22 mouse cellular contexts compared by ENCODE assay signal in the genomic region with DNA sequence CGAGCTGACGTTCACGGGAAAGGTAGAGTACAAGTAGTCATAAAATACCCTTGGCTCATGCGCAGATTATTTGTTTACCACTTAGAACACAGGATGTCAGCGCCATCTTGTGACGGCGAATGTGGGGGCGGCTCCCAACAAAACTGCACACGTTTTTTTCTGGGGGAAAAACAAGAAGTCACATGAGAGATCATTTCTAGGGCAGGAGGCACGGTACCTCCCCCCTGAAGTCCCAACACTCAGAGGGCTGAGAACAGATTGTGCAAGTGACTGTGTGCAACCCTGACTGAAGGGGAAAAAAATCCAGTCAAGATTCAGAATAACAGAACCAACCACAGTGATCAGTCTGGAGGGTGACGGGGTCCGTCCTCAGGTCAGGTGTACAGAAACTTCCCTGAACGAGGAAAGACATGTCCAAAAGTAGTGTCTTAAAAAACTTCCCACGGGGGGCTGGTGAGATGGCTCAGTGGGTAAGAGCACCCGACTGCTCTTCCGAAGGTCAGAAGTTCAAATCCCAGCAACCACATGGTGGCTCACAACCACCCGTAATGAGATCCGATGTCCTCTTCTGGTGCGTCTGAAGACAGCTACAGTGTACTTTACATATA. TPM values are rescaled to one million over a fixed set of nuclear protein-coding genes. Genes with fewer than 3 reads are reported as not detected.
DNase-seq lines count a peak whose midpoint lies in the region; ATAC-seq and TF ChIP-seq lines count a peak whose summit lies in the region.
"Not testable (repeated sequence)": the region's sequence is repeated elsewhere in the genome, so short reads cannot be mapped to it uniquely, and the experiment has no call there.
"Had no signal": no experiment of that assay in that cellular context is flagged by ENCODE, and none has a peak within 500 bp of the region (broad histone marks: within the 10 kb centered on the region; RNA-seq: fewer than 3 reads in every experiment).

No protein-coding gene starts in this region.

- not testable (repeated sequence) for H3K27me3 ChIP-seq in CH12.LX (replicated peaks)

- DNase-seq in 416B (ENCODE audit: low read depth) (peak; percentile 83), CH12.LX (ENCODE audit: extremely low read depth) (peak; percentile 91), MEL-GATA-1-ER (ENCODE audit: extremely low read depth, low read depth) (peak; percentile 73)
- DNase-seq in lung, postnatal 36 days: peak; percentile 28

- TF ChIP-seq CTCF in CH12.LX (conservative IDR thresholded peaks at IDR 0.05 in 1 of 2, IDR thresholded peaks at IDR 0.05 in 1 of 2; ENCODE audit: low read depth in 2 of 2, low read length in 2 of 2): not testable (repeated sequence)

- not testable (repeated sequence) for H3K36me3 ChIP-seq in CH12.LX (replicated peaks in 1 of 2; ENCODE audit: control insufficient read depth in 1 of 2, insufficient read depth in 1 of 2, low read length in 1 of 2)

- H3K4me3 ChIP-seq in CH12.LX (replicated peaks in 1 of 3; ENCODE audit: low read depth in 2 of 3, low read length in 2 of 3, poor library complexity in 1 of 3): peak overlapping the region; percentile 38 to 46 (median 43)

- in situ Hi-C loops in CH12.LX (cut with MboI; ENCODE audit: low pct_ligation_motif_present, low pct_unique_long_range_greater_than_20kb, low sequenced_read_pairs): not testable (repeated sequence)

- peak overlapping the region; percentile 62 for H3K9ac ChIP-seq in CH12.LX (ENCODE audit: insufficient read depth, low read depth)

- not testable (repeated sequence) for H3K79me2 ChIP-seq in CH12.LX (replicated peaks; ENCODE audit: control insufficient read depth, extremely low read depth, insufficient read depth, poor library complexity, severe bottlenecking)

- peak; percentile 36; the same call in 1 of the 2 replicates for TF ChIP-seq POLR2A in CH12.LX (IDR thresholded peaks at IDR 0.05; ENCODE audit: low read depth, low read length)

- ATAC-seq in granulocyte monocyte progenitor cell, adult 5-6 weeks (replicated peaks; ENCODE audit: poor library complexity, severe bottlenecking): peak; percentile 63

- TF ChIP-seq RAD21 in CH12.LX (IDR thresholded peaks at IDR 0.05; ENCODE audit: low read depth, low read length): not testable (repeated sequence)

- not testable (repeated sequence) for TF ChIP-seq EP300 in CH12.LX (IDR thresholded peaks at IDR 0.05; ENCODE audit: low read length)

- peak overlapping the region; percentile 6; the same call in 1 of the 2 replicates for H3K4me2 ChIP-seq in CH12.LX (ENCODE audit: insufficient read depth, low read depth, poor library complexity, severe bottlenecking)

- dilution Hi-C loops in CH12.LX (cut with MboI; ENCODE audit: extremely low pct_ligation_motif_present, extremely low pct_unique_long_range_greater_than_20kb, low sequenced_read_pairs): not testable (repeated sequence)

- not testable (repeated sequence) for H3K9me3 ChIP-seq in CH12.LX (replicated peaks; ENCODE audit: low read length)

- peaks cover 3 to 25% of the 10 kb centered on the region in 2 experiments; a peak in 2 of 4 replicates for H3K4me1 ChIP-seq in CH12.LX (ENCODE audit: control insufficient read depth in 1 of 2, insufficient read depth in 2 of 2)

- peak overlapping the region; percentile 83 for H3K27ac ChIP-seq in CH12.LX (ENCODE audit: insufficient read depth, low read depth)

TF ChIP-seq in CH12.LX, 34 proteins besides CTCF, POLR2A, EP300 and RAD21:
- TF ChIP-seq TCF12 (IDR thresholded peaks at IDR 0.05; ENCODE audit: low read depth, low read length) (0 out of 2 replicates have a peak, but pooled peaks have one; percentile 21), TBP (conservative IDR thresholded peaks at IDR 0.05; ENCODE audit: low read depth, low read length) (peak; percentile 89), MXI1 (IDR thresholded peaks at IDR 0.05; ENCODE audit: low read depth, low read length) (peak; percentile 87), ETS1 (conservative IDR thresholded peaks at IDR 0.05; ENCODE audit: low read depth, low read length) (peak; percentile 83), BHLHE40 (IDR thresholded peaks at IDR 0.05; ENCODE audit: low read depth, low read length) (peak; percentile 95), NELFE (IDR thresholded peaks at IDR 0.05; ENCODE audit: low read depth, low read length) (peak; percentile 38), MAX (IDR thresholded peaks at IDR 0.05; ENCODE audit: low read length) (peak; percentile 56), NRF1 (IDR thresholded peaks at IDR 0.05; ENCODE audit: low read depth, low read length) (0 out of 2 replicates have a peak, but pooled peaks have one; percentile 31), MEF2A (IDR thresholded peaks at IDR 0.05; ENCODE audit: borderline replicate concordance, low read depth, low read length) (peak; percentile 20; the same call in 1 of the 2 replicates), SIN3A (IDR thresholded peaks at IDR 0.05; ENCODE audit: low read length) (peak; percentile 84), USF1 (IDR thresholded peaks at IDR 0.05; ENCODE audit: low read depth, low read length) (peak; percentile 49), ZNF384 (IDR thresholded peaks at IDR 0.05; ENCODE audit: low read depth, low read length) (peak; percentile 74), ZMIZ1 (IDR thresholded peaks at IDR 0.05; ENCODE audit: low read depth, low read length) (0 out of 2 replicates have a peak, but pooled peaks have one; percentile 28), MAZ (IDR thresholded peaks at IDR 0.05; ENCODE audit: low read depth, low read length) (peak; percentile 52; the same call in 1 of the 2 replicates)

RNA-seq across cellular contexts. Expression of a gene that starts 10.4 kb away (rescaled TPM):
- total RNA-seq in CH12.LX (2012; rRNA removed): 2.4 and 3.2 TPM in 2 replicates
- total RNA-seq in CH12.LX (2014; rRNA removed): 0.96 and 1.7 TPM in 2 replicates
- 1.3 and 1.4 TPM in 2 replicates for polyA plus RNA-seq in CH12.LX (2012; ENCODE audit: insufficient read length, low read depth)
- 2.8 and 7.6 TPM in 2 replicates for total RNA-seq in granulocyte monocyte progenitor cell, adult 5-6 weeks (2014; fragmentation: Nextera tagmentation)
- 0.88 and 2.1 TPM in 2 replicates for total RNA-seq in granulocyte monocyte progenitor cell, adult 5-6 weeks (2017)

RNA-seq across cellular contexts. Expression of a gene that starts 14.8 kb away (rescaled TPM):
- total RNA-seq in CH12.LX (2012; rRNA removed) (24.8 and 66.5 TPM in 2 replicates), CH12.LX (2014; rRNA removed) (17.6 and 19.0 TPM in 2 replicates)
- 23.6 and 25.5 TPM in 2 replicates for polyA plus RNA-seq in CH12.LX (2012; ENCODE audit: insufficient read length, low read depth)
- 2.9 and 18.0 TPM in 2 replicates for total RNA-seq in granulocyte monocyte progenitor cell, adult 5-6 weeks (2014; fragmentation: Nextera tagmentation)
- 15.6 and 17.7 TPM in 2 replicates for total RNA-seq in granulocyte monocyte progenitor cell, adult 5-6 weeks (2017)

RNA-seq across cellular contexts. Expression of a gene that starts 20.8 kb away (rescaled TPM):
- total RNA-seq in CH12.LX (2012; rRNA removed): 169 and 172 TPM in 2 replicates
- total RNA-seq in CH12.LX (2014; rRNA removed): 245 TPM in 2 replicates
- 140 and 160 TPM in 2 replicates for polyA plus RNA-seq in CH12.LX (2012; ENCODE audit: insufficient read length, low read depth)
- 58.5 and 75.8 TPM in 2 replicates for total RNA-seq in granulocyte monocyte progenitor cell, adult 5-6 weeks (2014; fragmentation: Nextera tagmentation)
- total RNA-seq in granulocyte monocyte progenitor cell, adult 5-6 weeks (2017): 80.5 and 99.6 TPM in 2 replicates

RNA-seq across cellular contexts. Expression of a gene that starts 30.6 kb away (rescaled TPM):
- total RNA-seq in CH12.LX (2012; rRNA removed): 3.3 and 7.9 TPM in 2 replicates
- total RNA-seq in CH12.LX (2014; rRNA removed): 0.74 and 1.1 TPM in 2 replicates
- 0.95 and 2.0 TPM in 2 replicates for polyA plus RNA-seq in CH12.LX (2012; ENCODE audit: insufficient read length, low read depth)
- total RNA-seq in granulocyte monocyte progenitor cell, adult 5-6 weeks (2014; fragmentation: Nextera tagmentation): not detected in 2 replicates
- total RNA-seq in granulocyte monocyte progenitor cell, adult 5-6 weeks (2017): not detected in 2 replicates
- polyA plus RNA-seq: activated CD4-positive, CD25-positive, alpha-beta regulatory T cell, adult 4 months; CD4-positive, CD25-positive, alpha-beta regulatory T cell, adult 4 months had no signal

RNA-seq across cellular contexts. Expression of a gene that starts 38.6 kb away (rescaled TPM):
- total RNA-seq in CH12.LX (2012; rRNA removed) (not detected in 2 replicates), CH12.LX (2014; rRNA removed) (not detected in 2 replicates)
- not detected in 2 replicates for polyA plus RNA-seq in CH12.LX (2012; ENCODE audit: insufficient read length, low read depth)
- not detected in 2 replicates for total RNA-seq in granulocyte monocyte progenitor cell, adult 5-6 weeks (2014; fragmentation: Nextera tagmentation)
- total RNA-seq in granulocyte monocyte progenitor cell, adult 5-6 weeks (2017): not detected in 2 replicates
- total RNA-seq: adrenal gland, adult 18-20 months; adrenal gland, adult 8-10 months; adrenal gland, postnatal 14 days; adrenal gland, postnatal 36 days; ES-E14; forebrain, postnatal 0 days had no signal
- polyA plus RNA-seq: activated CD4-positive, CD25-positive, alpha-beta regulatory T cell, adult 4 months; CD4-positive, CD25-positive, alpha-beta regulatory T cell, adult 4 months; cerebellum, adult 2 months; cortical plate, adult 2 months; embryonic facial prominence, embryonic 10.5 days; embryonic facial prominence, embryonic 12.5 days; embryonic facial prominence, embryonic 14.5 days; forebrain, embryonic 11.5 days; forebrain, embryonic 13.5 days; forebrain, embryonic 15.5 days; forebrain, postnatal 0 days; Patski had no signal

Comparison
In these comparisons a context has a peak if more than half of its experiments do, and no peak if none do; other contexts are left out.
1. Peak in every context shown above with its lines: DNase-seq, ATAC-seq, H3K4me3 ChIP-seq and H3K27ac ChIP-seq.
2. DNase-seq: peak in every context shown above with its lines; median percentile 91 in CH12.LX; 83 in 416B; 73 in MEL-GATA-1-ER; 28 in lung, postnatal 36 days.